Mouse (Mus musculus) regulatory T cell (primary cell): ENCODE data around the gene Trappc6a.

ENCODE experiments used
- in situ Hi-C: fragments of 300-600 bp; cut with MboI, MseI; formaldehyde crosslinking; loops from one replicate; pipeline ENCODE4 v1.15.1; 2025; ENCODE audit warnings: high pct_unique_total_duplicates

Gene Trappc6a

DNA sequence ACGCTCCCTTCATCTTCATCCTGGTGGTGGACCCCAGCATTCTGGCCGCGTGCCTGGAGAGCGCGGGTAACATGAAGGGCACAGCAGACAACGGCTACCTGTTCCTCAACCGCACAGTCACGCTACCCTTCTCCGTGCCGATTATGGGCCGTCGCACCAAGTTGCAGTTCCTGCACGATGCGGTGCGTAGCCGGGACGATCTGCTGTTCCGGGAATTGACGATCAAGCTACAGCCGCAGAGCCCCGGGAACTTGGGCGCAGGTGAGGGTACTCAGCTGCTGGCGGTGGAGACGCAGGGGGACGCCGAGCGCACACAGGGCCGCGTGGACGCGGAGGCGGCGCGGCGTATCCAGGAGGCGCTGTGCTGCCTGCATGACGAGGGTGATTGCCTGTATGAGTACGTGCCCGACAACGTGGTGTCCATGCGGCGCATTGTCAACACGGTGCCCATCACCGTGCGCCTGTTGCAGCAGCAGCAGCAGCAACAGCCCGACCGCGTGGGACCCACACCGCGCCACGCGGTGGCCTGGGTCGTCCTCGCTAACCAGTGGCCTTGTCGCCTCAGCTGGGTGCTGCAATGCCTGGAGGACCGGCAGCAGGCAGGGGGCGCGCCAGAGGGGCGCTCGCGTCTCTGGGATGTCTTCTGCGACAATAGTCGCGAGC is 15.7 kb downstream of the Trappc6a start:
- in situ Hi-C loops, result loop anchor here (5.0 kb wide), 1 partner anchor 122 kb away; the partner anchor contains the start of genes Ckm and Klc3

DNA sequence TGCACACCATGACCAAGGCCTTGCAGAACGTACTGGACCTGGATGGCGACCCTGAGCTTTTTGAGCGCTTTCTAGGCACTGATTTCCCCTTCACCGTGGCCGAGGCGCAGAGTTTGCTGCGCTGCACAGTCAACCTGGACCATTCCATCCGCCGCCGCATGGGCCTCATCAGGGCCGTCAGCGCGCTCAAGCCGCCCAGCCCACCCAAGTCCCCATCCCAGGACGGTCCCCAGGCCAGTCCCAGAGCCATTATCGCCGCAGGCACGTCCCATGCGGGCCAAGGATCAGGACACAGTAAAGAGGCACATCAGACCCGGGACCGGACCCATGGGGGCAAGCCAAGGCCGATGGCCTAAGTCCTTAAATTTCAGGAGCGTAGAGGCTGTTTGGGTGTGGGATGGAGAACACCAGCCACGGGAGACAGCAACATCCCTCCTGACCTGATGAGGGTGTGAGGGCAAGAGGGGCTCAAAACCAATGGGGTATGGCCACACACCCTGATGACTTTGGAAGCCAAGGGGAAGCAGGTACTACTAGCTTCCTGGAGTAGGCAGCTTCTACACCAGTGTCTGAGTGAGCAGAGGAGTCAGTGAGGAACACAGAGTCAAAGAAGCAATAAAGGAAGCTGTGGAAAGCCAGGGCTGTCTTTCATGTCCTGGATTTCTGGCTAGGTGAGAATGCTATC is 16.4 kb downstream of the Trappc6a start:
- in situ Hi-C loops, result loop anchor here (5.0 kb wide), 1 partner anchor 122 kb away; the partner anchor contains the start of genes Ckm and Klc3

DNA sequence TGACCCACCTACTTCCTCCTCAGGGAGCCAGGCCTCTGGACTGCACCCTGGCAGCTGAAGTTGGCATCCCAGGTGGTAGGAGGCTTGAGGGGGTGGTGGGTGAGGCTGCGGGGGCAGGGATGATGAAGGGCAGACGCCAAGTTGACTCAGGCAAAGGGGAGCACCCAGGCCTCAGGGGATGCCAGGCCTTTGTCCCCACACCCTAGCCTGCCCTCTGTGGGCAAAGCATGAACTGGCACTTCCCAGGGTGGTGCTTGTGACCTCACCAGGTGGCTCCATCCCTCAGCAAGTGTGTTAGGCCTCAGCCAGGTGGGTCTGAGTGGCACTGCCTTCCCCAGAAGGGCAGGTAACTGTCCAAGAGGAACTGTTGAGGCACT is 16.9 kb downstream of the Trappc6a start:
- in situ Hi-C loops, result no loop called here

DNA sequence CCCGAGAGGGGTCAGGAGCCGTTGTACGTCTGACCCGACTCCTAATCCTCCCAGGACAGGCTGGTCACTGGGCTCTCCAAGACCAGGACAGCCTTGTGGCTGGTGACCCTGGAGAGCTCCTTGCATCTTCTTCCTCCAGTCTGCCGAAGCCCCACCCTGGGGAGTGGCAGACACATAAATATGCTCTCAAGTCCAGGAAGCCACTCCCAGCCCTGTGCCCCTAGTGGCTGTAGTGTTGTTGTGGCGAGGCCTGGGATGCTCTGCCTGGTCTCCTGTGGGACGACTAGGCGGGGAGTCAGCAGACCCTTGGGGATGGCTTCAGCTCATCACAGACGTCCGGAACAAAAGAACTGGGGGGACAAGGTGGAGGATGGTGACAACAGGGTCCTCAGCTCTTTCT is 22.9 kb downstream of the Trappc6a start:
- in situ Hi-C loops, result no loop called here

DNA sequence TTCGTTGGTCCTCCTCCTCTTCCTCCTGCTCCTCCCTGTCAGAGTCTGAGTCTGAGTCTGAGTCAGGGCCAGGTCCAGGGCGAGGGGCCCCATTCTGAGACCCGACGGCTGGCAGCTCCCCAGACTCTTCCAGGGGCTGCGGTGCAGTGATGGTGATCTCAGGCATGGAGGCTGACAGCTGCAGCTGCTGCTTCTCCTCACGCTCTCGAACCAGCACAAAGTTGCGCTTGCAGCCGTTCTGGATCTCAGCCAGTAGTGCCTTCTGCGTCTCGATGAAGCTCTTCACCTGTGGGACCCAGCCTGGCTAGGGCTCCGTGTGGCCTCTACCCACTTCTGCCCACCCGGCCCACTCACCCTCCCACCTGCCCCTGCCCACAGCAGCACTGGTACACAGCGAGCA is 24.0 kb downstream of the Trappc6a start:
- in situ Hi-C loops, result no loop called here

DNA sequence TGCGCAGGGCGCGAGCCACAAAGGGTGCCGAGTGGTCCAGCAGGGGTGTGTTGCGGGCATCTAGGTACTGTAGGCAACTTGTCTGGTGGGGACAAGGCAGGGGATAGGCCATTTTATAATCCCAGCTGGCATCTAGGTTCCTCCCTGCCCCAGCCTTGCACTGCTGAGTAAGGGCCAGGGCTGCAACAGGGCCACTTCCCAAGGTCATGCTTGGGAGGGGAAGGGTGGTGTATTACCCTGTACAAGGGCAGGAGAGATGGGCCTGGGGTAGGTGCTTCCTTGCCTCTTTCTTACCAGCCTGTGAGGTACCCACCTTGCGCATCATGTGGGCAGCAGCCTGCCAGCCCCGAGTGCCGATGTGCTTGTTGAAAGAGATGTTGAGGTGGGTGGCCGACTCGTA is 26.5 kb downstream of the Trappc6a start:
- in situ Hi-C loops, result no loop called here

DNA sequence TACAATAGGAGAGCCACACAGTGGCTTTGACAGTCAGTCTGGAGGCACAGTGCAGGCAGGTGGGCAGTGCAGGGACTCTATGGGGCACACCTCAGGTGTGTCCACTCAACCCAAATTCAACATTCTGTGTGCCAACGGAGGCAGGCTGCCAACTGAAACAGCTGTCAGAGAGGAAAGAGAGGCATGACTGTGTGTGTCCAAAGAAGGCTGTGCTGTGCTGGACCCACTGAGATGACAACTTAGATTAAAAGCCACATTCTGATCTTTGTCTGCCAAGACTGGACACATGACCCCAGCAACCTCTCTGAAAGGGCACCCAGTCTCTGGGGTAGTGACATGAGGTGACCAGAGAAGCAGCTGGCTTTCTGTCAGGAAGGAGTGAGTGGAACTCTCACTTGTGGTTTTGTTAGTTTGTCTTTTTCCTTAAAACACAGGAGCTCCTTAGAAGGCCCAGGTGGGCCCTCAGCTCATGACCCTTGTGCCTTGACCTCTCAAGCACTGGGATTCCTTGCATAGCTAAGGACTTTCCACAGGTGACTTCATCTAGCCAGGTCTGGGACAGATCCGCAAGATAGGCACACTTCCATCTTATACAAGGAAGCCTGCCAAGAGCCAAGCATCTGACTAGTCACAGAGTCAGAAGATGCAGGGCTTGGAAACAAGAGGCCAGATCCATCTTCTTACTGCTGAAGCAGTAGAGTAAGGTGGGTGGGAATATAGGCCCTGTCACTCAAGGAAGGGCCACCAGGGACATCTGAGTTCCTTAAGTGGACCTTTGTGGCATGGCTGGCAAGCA is 32.8 kb downstream of the Trappc6a start:
- in situ Hi-C loops, result loop anchor here (5.0 kb wide), 1 partner anchor 94 kb away; no protein-coding TSS in a partner anchor

DNA sequence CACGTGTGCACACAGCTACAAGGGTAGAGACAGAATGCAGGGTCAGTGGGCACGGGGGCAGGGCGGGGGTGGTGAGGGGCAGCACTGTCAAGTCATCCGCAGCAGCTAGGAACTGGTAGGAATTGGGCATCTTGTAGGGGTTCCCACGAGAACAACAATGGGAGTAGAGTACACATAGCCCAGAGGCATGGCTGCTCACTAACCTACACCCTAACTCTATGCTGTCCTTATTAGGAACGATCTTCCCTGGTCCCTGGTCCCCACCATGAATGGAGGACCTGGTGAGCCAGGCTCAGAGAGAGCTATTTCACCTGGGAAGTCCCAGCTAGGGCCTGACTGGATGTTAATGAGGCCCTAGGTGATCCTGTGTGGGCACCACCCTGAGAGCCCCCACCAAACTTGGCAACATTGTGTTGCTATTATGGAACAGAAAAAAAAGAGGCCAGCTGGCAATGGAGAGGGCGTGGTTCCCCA is 33.5 kb downstream of the Trappc6a start:
- in situ Hi-C loops, result loop anchor here (5.0 kb wide), 1 partner anchor 94 kb away; no protein-coding TSS in a partner anchor

DNA sequence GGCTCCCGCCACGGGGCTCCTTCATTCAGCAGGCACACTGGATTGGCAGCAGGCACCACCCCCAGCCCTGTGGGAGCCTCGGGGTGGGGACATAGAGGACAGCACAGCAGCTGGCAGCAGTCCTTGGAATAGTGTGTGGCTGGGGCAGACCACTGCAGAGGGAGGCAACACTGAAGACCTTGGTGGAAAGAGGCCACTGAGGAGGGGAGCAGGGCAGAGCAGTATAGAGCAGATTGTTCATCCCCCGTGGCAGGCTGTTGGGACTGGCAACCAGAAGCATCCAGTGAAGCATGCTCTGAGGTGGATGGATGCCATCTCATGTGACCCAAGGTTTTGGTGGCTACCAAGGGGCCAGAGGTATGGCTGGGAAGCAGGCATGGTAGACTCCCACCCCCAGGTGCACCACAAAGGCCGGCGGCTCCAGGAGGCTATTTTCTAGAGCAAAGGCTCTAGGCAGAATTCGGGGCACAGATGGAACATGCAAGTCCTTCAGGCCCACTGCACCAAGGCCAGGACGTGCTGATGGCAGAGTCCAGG is 34.0 kb downstream of the Trappc6a start:
- in situ Hi-C loops, result loop anchor here (5.0 kb wide), 1 partner anchor 95 kb away; no protein-coding TSS in a partner anchor

DNA sequence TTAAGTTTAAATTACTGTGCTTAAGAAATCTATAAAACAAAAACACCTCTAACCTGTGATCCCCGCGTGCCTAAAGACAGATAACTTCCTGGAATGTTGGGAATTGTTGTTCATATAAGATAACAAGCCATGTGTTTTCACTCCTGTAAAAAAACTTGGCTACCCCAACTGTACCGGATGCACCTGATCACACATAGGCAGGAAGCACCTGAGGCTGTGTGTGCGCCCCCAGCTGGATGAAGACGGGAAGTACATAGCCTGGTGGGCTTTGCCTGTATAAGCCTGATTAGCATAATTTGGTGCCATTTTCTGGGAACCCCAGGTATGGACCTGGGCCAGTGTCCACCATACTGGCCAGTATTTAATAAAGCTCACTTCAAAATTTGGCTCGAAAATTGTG is 35.4 kb downstream of the Trappc6a start:
- in situ Hi-C loops, result loop anchor here (5.0 kb wide), 1 partner anchor 96 kb away; no protein-coding TSS in a partner anchor

DNA sequence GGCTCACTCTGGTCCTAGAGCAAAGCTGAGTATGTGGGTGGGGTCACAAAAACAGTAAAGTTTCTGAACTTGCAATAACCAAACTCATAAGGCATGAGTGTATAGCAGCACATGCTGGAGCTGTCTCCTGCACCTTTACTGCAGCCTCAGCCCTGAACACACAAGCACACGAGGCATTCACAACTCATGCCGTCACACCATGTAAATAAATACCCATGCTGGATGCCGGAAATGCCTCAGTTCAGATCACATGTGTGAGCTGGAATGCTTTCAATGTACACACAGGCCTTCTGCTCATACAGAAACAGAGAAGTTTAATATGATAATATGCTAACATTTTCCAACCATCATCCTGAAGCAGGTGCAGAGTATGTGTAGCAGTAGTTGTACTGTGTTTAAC is 37.8 kb downstream of the Trappc6a start:
- in situ Hi-C loops, result no loop called here

DNA sequence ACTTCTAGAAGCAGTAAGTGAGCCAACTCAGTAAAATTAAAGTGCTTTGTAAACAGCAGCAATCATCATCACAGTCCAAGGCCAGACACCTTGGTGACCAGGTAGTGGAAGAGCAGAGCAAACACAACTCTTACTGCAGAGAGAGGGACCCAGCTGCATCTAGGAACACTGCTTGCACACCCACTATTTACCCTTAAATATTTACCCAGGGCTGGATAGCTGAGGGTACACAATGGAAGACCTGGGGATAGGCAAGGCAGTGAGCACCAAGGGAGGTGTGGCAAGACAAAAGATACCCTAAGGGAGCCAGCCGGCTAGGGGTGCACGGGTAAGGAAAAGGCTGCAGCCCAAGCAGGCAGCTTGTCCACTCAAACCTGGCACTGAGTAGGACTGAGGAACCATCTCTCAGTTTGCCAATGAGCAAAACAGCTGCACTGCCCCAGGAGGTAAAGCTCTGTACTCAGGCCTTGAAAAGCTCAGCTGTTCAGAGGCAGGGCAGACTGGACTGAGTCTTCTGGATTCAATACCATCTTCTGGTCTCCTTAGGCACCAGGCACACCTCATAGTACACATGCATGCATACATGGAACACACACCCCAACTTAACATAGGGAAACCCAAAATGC is 39.3 kb downstream of the Trappc6a start:
- in situ Hi-C loops, result no loop called here

DNA sequence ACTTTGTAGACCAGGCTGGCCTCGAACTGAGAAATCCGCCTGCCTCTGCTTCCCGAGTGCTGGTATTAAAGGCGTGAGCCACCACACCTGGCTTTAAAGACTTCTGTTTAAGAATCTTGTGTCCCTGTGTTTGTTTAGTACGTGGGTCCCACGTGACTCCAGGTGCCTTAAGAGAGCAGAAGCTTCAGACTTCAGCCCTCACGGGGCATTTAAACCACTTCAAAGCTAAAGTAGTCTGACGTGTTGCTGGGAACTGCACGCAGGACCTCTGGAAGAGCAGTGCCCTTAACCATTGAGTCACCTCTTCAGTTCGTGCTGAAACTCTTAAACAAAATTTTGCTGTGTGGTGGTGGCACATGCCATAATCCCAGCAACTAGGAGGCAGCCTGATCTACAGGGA is 41.2 kb downstream of the Trappc6a start:
- in situ Hi-C loops, result no loop called here

DNA sequence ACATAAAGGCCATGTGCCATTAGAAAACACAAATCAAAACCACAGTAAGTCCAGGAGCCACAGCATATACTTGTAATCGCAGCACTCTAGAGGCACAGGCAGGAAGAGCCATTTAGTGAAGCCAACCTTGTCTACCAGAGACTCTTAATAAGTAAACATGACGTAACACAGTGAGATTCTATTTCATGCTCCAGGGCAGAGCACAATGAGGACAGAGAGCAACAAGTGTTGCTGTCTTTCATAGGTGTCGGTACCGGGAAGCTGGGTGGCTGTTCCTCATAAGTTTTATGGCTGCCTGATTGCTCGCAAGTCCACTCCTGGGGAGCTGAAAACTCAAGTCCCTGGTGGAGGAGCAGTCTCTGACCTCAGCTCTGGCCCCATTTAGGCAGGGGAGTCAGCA is 43.4 kb downstream of the Trappc6a start:
- in situ Hi-C loops, result no loop called here

DNA sequence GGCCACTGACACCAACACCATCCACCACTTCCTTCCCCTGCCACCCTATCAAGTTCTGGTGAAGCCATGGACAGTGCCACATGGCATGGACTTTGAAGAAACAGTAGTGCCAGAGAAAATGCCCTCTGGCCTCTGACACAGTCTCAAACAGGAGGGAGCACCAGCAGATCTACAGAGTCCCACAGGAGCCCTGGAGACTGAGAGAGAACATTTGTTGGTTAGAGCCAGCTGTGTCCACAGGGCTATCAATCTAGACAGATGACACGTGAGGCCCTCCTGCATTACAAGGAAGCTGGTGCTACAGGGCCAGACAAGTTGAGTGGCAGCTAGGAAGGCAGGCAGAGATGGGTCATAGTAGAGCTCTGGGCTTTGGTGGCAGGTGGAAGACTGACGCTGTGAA is 44.2 kb downstream of the Trappc6a start:
- in situ Hi-C loops, result no loop called here

DNA sequence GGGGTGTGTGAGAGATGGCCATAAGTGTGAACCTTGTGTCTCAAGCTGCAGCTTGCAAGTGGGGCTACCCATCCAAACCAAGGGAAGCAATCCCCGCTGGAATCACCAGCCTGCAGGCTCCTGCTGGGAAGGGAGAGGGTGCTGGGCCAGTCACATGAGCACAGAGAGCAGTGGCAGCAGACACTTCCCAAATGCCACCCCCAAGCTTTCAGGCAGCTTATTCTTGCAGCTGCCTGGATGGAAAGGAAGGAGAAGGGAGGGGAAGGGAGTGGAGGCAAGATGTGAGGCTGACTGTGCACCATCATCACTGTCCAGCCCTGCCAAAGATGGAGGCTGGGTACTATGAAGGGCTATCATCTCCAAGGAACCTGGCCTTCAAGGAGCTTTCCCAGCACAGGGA is 46.0 kb downstream of the Trappc6a start:
- in situ Hi-C loops, result no loop called here

DNA sequence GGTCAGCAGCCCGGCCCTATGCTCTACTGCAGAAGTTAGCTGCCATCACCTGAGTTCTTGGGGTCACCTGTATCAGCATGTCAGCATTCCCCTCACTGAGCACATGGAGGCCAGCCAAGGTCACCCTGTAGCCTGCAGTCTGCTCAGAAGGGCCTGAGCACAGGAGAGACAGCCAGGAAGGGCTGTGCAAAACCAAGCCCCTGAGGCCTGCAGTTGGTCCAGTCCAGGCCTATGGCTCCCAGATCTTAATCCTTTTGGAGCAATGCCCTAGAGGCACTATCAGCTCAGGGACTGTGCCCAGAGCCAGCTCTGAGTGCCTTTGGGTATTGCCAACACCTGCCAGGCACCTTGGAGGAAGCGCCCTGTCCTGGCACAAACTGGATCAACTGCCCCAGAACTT is 48.9 kb downstream of the Trappc6a start:
- in situ Hi-C loops, result no loop called here

DNA sequence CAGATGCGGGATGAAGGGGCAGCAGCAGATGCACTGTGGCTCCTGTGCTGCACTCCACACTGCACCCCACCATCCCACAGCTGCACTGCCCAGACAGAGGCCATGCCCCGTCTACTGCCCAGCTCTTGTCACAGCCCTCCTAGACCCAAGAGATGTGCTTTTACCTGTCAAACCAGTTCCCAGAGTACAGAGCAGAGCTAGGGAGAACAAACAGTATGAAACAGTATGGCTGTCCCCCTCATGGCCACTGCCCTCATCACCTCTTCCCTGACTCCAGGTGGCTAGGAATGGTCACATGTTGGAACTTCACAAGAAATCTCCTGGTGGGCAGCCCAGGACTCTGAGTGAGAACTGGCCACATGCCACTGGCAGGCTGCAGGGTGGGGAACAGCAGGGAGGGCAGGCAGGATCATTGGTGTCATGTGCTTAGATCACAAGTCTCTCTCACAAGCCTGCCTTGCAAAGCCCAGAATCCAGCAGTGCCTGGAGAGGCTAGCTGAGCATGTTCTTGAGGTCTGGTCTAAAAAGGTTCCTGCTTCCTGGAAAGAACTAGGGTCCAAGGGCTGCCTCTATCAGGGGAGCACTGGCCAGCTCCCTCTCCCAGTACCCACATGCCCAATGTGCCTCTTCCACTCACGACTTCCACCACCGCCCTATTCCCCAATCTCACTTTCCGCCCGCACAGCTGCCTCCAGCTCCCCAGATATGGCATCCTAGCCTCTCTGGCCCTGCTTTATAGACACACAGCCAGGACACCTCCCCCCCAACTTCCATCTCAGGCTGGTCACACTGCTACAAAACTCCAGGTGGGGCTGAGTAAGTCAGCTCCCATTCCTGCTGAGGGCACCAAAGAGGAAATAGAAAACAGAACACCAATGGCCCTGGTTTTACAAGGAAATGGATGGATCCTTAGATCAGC is 50.0 kb downstream of the Trappc6a start:
- in situ Hi-C loops, result no loop called here

DNA sequence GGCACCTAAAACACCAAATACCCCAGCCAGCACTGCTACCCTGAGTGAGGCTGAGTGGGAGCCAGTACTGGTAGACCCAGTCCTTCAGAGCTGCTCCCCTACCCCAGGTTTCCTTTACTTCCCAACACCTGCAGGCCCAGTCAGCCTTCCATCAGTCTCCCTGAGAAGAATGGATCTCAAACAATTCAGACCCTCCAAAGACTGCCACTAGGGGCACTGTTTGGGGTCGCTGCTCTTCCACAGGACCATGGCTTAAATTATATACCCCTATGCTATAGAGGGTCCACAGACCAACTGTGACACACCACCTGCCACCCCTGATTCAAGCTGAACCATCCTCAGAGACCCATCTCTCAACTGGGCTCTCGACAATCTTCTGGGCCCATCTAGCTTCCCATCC is 50.8 kb downstream of the Trappc6a start:
- in situ Hi-C loops, result no loop called here

DNA sequence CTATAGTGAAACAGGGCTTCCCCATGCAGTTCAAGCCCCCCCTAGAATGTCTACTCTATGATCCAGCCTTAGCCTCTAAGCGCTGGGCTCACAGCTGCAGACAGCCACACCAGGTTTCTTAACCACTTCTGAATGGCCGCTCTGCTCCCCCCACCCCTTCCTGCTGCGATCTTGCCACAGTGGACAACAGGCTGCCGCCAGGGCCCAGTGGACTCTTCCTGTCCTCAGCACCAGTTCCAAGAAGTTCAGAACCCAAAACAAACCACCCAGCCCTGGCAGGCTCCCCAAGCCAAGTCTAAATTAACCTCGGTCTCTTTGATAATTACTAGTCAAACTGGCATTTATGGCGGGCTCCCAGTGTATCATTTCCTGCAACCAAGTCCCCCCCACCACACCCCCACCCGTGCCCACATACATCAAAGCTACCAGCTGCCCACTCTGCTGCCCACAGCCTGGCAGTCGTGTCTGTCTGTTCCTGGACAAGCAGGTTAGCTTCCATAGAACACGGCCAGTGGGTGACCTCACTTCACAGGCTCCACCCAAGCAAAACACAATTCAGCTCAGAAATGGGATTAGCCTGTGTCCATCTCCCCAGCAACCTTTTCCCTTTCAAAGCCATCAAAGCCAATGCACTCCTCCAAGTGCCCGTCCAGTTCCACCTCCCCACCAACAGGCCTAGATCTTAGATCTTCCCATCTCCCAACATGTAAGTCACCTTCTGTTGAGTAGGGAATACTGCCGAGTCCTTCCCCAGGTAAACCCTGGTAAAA is 52.5 kb downstream of the Trappc6a start:
- in situ Hi-C loops, result no loop called here
